Mouse (Mus musculus): ENCODE data around the gene Disp1.
A peak's percentile ranks its signal among the peaks of the same experiment; 100 is the strongest.

The Disp1 gene

DNA sequence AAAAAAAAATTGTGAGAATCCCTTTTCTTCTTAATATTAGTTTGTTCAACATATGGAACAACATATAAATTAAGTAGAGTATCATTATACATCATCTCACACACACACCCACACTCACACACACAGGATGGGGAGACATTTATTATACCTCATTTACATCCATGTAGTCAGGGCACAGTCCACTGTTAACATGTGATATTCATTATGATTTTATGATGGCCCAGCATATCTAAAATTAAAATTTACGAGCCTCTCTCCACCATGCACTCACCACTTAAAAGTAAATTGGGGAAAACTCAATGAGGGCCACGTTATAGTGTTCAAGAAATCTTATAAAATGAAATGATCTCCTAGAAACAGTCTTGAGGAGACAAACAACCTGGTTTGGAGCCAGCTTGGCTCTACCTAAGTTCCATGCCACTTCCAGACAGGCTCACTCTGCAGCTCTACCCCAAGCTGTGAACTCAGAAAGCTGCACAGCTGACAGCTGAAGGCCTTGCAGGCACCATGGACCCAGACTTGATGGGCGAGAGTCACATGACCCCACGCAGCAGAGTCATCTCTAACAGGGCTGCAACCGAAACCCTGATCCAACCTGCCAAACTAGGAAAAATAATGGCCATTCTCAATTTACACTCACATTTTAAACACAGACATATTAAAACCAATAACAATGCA is 57.7 kb downstream of the Disp1 start:
- DNase-seq (ENCODE audit: low read depth, low spot score), result no peak

DNA sequence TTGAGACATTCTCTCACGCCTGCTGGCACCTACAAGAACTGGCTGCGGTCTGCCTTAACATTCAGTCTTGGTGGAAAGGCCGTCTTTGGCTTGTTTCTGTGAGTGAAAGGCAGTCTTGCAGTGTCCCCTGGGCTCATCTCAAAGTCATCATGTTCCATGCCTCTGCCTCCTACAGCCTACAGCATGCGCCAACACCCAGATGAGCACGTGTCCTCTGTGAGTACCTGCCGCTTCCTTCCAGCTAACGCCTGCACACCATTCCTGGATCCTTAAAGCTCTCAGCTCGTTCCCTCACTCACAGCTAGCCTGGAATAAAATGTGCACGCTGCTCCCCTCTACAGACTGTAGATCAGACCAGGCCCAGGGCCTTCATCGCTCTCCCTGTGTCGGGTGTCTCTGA is 60.3 kb downstream of the Disp1 start:
- DNase-seq (ENCODE audit: low read depth, low spot score), result no peak

DNA sequence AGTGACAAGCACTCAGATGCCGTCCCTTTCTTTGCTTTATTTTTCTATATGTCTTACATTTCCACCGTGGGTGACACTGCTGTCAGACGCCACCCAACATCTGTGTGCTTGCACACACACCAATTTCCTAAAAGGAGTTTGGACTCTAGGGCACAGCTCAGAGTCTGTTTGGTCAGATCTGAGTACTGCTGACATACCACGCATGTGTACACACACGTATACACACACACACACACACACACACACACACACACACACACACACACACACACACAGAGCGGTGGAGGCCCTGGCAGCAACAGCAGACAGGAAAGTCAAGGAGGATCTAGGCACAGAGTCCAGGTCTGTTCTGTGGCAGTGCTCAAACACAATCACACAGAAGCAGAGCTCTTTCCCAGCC is 61.1 kb downstream of the Disp1 start:
- DNase-seq (ENCODE audit: low read depth, low spot score), result no peak

DNA sequence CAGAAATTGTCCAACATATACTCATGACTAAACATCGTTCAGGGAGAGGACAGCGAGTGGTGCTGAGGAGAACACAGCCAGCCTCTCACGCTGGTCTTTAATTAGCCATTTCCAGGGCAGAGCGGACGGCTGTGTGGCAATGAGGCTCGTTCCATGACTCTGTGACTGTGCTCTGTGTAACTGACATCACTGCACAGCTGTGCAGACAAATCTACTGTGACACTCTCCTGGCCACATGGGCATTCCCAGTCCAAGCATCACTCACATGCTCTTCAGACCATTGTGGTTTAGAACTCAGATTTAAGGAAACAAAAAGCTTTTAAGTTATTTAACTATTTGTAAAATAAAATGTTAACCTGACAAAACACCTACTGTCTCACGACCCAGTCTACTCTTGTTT is 62.1 kb downstream of the Disp1 start:
- DNase-seq (ENCODE audit: low read depth, low spot score), result no peak

DNA sequence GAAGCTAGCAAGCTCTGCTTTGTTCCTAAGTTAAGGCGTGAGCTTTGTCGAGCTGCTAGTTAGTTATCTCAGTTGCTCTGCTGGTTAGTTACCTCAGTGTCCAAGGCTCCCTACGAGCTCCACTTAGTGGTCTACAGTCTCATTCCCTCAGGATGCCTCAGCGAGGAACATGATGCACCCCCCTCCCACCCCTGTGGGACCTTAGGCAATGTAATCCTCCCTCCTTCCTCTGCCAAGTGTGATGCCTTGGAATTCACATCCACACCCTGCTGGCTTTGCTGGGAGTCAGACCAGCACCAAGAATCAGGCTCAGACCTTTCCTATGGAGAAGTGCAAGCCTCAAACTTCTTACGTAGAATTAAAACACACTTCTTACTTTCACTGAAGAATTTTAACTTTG is 65.7 kb downstream of the Disp1 start:
- DNase-seq (ENCODE audit: low read depth, low spot score), result no peak

DNA sequence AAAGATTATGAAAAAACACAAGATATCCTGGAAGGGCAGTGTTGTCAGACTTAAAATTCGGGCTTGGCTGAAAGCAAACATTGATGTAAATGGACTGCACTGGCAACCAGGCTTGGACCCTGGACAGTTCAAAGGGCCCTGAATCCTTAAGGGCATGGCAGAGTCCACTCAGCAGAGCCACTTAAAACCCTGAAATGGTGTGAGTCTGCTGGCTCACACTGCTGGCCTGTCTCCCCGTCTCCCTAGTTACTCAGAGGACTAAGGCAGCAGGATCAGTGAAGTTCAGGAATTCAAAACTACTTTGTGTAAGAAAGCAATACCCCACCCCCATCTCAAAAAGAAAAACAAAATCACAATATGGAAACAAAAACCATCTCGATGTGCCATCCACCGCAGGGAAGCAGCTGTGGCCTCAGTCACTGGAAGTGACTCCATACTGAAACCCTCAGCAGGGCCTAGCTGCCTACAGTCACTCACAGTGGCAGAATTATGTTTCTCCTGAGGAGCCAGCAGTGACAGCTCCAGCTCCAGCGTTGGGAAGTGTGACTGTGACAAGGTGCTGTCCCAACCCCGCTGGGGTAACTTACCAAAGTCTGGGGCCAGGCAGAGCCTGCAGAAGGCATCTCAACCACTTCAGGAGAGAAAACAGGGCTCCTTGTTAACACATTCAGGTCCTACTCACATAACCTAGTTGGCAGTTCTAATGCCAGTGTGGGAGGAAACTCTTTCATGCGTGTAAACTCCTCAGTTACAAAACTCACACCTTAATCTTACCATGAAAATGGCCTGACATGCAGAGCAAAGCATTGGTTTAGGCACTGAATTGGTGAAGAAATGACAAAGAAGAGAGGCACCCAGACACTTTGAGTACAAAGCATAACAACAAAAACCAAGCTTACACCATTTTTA is 66.8 kb downstream of the Disp1 start:
- DNase-seq (ENCODE audit: low read depth, low spot score), result no peak

DNA sequence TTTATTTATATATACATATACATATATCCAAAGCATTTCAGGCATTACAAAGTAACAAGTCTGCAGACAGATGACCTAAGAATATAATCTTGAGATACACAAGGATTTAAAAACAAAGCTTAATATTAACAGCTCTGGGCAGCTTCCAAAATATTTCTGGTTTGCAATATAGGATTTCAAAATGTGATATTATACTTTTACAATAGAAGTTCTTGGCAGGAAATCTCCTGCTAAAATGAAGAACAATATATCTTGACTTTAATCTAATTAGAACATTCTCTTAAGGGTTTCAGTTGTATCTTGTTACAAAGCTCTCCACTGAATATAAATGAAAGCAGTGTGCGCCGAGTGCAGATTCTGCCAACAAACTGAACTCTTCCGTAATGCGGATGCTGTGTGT is 68.0 kb downstream of the Disp1 start:
- DNase-seq (ENCODE audit: low read depth, low spot score), result no peak

DNA sequence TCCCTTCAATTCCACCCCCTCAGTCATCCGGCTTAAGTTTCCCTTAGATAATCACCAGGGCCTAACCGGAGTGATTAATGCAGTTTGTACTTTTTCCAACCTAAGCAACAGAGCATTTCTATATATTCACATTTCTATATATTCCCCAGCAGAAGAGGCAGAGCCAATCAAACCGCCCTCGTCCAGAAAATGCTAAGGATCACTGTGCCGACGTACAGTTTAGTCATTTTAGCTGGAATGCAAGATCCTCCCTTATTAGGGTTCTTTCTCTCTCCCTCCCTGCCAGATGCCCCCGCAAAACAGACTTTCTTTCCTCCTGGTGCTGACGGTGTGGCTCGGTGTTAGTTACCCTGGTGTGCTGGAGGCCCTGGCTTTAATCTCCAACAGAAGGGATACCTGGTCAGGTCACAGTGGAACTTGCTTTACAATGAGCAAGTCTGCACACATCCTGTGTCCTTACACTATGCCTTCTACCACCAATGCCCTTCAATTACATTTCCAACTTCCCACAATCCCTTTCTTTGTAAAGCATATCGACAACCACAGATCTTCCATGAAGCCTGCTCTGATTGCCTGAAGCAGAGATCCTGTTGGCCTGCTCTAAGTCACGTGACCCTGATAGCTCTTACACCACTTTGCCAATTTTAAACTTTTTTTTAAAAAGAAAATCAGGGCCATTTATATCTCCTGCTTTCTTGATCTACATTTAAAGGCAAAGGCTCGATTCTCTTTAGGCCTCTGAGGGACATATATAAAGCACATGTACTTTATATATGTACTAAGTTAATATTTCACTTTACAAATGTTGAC is 69.6 kb downstream of the Disp1 start:
- DNase-seq (ENCODE audit: low read depth, low spot score), result no peak

DNA sequence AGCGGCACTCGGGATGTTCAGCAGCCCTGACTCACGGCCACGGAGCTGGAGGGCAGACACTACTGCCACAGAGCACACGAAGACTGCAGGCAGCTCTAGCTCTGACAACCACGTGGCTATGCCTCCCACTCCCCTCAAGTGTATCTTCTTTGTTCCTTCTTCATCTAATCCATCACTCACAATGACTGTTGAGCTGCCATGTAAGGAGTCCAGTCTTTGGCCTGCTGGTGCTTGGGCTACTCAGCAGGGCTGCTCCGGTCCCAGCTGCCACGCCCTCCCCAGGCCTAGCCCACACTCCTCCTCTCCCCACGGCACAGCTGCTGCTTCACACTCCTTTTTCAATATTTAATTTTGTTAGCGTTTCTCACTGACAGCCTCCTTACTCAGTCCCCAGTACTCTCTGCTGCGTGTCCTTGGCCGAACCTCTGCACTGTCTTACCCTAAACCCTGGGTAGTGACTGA is 70.9 kb downstream of the Disp1 start:
- DNase-seq (ENCODE audit: low read depth, low spot score), result no peak

DNA sequence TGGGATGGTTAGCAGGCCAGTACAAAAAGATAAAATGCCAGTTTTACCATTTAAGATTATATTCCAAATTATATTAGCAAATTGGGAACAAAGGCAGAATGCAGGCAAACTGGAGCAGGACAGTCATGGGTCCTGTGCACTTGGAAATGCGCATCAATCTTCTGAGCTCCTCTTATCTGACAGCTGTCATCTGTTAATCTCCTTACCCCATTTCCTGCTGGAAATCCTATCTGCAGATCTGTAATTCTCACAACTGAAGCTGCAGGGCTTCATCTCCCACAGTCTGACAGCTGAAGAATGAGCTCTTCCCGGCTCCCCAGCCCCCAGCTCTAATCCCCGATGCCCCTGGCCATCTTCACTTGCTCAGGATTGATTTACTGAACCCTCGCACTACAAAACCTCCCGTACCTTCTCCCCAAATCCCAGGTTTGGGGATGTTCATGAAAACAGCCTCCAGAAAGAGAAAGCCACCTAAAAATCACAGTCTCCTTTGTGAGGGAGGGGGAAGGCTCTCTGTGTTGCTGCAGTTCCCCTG is 71.7 kb downstream of the Disp1 start:
- peak; percentile 26 for DNase-seq (ENCODE audit: low read depth, low spot score)

DNA sequence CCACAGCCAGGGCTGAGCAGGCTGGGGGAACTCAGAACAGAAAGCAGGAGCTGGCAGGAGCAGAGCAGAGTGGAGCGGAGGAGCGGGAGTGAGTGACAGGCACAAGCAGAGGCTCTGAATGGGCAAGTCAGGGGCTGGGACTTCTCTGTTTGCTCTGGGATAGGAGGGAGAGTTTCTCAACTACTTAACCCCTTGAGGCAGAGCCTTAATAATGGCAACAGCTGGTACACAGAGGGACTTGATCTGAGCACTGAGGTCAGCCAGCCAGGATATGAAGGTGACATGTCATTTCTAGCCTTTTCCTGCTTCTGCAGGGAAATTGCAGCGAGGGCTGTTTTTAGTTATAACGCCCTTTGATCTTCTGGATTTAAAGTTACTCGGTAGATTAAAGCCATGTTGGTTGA is 73.9 kb downstream of the Disp1 start:
- no peak for DNase-seq (ENCODE audit: low read depth, low spot score)

DNA sequence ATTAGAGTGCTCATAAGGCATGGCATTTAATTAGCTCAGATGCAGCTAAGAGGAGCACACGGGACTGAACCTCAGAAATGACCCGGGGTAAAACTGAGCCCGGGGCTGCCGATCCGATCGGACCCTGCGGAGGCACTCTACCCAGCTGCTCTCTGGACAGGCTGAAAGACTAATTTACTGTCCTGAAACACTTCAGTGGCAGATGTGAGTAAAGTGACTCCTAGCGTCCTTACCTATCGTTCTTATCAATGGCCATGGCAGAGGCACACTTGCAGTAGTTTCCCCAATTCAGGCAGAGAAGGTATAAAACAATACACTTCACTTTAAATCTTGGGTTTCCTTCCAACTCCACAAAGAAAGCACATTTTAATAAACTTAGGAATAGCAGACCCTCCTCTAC is 74.5 kb downstream of the Disp1 start:
- no peak for DNase-seq (ENCODE audit: low read depth, low spot score)

DNA sequence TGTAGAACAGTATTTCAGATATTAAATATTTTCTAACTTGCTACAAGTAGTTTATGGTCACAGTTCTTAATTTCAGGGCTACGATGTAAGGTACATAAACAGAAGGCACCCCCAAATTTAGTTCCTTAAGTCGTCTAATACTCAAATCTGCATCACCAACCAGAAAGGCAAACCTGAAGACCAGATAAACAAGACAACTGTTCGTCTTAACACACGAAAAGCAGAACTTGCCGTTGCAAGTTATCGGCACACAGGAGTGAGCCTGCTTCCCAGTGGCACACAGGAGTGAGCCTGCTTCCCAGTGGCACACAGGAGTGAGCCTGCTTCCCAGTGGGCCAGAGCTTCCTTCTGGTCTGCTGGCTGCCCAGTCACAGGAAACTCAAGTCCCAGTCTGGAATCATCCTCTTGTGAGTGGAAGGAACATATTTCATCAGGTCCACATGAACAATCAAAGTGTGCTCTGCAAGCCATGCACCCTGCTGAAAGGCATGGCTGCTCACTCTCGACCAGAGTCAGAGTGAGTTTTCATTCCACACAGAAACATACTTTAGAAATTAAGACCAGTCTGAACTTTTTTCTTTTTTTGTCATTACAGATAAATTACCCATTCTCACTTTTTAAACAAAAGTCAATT is 75.1 kb downstream of the Disp1 start:
- DNase-seq (ENCODE audit: low read depth, low spot score), result no peak

DNA sequence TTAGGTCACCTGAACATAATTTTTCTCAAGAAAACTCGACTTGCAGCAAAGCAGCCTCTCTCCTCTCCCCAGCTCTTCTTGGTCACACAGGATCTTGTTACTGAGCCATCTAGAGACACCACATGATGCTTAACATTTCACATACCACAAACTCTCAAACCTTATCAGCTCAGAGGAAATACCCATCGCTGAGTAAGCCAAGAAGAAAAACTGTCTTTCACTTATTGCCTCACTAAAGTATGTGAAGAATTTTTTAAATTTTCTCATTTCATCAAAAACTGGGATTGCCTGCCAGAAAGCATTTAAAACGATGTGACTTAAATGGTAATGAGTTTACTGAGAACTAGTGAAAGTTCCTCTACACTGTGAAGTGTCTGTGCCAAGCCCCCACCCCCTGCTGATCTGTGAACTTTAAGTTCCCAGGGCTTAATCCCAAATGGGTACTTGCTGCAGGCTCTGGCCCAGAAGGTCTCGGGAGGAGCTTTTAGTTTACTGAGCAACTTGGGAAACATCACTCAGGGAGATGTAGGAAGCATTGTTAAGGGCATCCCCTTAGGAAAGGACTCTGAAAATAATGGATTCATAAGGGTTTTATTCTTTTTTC is 76.6 kb downstream of the Disp1 start:
- DNase-seq (ENCODE audit: low read depth, low spot score), result no peak

DNA sequence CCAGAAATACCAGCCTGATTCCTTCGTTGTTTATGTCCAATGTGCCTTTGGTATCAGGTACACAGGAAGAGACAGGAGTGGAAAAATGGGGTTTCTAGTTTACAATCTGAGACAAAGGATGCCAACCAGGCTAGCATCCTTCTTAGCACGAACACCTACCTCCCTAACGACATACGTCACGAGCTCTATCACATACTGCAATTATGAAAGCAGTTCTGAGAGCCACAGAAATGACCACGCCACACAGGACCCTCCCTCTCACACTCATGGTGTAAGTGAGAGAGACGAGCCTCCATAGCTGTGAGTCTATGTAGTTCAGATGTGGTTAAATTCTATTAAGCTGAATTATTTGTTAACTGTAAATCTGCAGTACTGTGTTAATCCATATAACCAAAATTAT is 78.1 kb downstream of the Disp1 start:
- no peak for DNase-seq (ENCODE audit: low read depth, low spot score)

DNA sequence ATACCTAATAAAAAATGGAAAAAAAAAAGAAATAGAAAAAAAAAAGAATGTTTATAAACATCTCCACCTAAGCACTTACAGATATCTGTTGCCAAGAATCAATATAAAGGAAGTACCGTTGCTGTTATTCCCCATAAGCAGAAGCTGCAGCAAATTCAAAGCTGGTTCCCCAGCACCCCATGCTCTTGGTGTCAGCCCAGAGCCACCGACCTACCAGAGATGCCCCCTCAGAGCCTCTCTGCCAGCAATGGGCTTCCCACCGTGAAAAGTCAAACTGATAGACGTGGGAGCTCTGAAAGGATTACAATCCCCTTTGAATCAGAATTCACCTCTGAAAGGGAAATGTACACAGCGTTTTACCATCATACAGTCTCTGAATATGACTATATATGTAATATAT is 78.8 kb downstream of the Disp1 start:
- no peak for DNase-seq (ENCODE audit: low read depth, low spot score)

DNA sequence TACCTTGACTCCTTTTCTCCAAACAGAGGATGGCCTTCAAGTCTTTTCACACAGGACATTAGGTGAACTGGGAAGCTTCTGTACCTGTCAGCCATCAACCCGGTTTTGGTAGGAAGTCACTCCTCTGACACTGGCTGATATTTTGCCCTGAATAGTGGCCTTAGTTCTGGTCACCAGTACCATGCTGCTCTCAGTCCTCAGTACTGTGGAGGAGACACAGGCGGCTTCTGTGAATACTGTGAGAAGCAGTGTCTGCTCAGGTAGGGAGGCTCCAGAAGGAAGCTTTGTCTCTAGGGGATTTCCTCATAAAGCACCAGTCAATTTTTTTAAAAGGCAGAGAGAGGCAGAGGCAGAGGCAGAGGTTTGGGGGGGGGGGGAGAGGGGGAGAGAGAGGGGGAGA is 80.0 kb downstream of the Disp1 start:
- DNase-seq (ENCODE audit: low read depth, low spot score), result no peak

DNA sequence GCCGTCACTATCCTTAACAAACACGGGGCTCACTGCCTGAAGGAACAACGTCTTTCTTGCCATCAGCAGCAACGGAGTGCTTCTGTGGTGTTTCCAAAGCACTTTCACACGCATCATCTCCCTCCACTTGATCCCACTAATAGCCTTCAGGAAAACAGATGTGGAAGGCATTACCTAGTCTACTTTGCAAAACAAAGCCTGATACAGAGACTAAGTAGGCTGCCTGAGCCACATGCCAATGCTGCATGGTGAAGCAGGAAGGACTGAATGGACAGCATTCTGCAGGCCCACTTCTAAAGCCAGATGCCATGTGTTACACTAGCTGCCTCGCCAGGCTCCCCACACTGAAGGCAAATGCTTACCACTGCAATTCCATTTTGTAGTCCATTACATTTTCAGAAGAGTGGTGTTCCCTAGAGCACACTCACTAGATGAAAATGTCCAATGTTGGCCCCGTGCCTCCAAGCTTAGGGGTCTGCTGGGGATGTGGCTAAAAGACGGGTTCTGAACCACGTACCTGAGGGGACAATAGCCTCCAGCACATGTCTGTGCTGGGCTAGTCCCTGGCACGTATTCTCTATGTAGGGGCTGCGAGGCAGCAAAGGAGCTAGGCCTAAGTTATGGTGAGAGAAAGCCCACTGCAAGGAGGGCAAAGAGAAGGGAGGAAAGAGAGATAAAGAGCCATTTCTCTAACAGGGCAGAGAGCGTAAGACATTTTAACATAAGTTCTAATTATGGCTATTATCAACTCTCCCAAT is 80.6 kb downstream of the Disp1 start:
- DNase-seq (ENCODE audit: low read depth, low spot score), result no peak

DNA sequence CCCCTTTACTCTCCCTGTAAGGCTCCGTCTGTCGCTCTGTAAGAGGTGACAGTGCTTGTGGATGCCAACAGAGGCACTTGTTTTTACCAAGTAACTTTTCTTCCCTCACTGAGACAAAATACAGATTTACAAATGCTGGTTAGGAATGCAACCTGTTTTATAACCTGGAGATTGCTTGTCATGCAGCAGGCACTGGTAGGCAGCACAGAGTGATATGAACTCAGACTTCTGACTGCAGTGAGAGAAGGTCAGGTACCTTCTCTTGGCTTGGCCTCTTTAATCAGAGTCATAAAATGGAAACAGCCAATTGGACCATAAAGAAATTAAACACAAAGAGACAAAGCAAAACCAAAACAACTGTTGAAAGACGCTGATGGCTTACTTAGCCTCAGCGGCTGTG is 83.2 kb downstream of the Disp1 start:
- DNase-seq (ENCODE audit: low read depth, low spot score), result no peak

DNA sequence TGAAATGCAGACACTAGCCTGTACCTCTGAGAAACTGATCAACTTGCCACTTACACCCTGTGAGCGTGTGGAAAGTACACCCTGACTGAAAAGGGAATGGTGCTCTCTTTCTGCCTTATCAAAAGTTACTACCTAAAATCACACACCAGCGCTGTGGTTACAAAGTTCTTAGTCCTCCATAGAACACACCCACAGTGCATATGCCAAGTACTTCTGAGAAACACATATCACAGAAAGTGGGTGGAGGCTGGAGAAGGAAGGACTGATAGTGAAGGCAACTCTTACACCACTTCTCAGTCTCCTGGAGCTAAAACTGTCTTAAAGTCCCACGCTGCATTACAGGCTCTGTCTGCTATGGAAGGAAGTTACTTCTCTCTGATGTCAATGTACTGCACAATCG is 86.9 kb downstream of the Disp1 start:
- no peak for DNase-seq (ENCODE audit: low read depth, low spot score)
